Mouse (Mus musculus) spleen, adult 2 months (tissue): ENCODE results near the gene Hist1h2ap. TPM values are rescaled to one million over a fixed set of nuclear protein-coding genes. Genes with fewer than 3 reads are reported as not detected.
"Not testable (repeated sequence)": the region's sequence is repeated elsewhere in the genome, so short reads cannot be mapped to it uniquely, and the experiment has no call there.

Experiments
- DNase-seq, 2 experiments: peaks; one replicate each; pipeline versions ENCODE4 v3.0.0 to v3.0.0-alpha.2; 2012 to 2021; ENCODE audit warnings: low spot score in 2 of 2, low read depth in 1 of 2
- H3K27ac ChIP-seq: fragments of 200-500 bp; 2 replicates; pipeline ENCODE4 v1.5.1; 2012; ENCODE audit warnings: low read length, inconsistent platforms; ENCODE audit not compliant: insufficient read depth
- H3K27me3 ChIP-seq: fragments of 200-500 bp; 2 replicates; pipeline ENCODE4 v1.6.1; 2012; ENCODE audit warnings: mild to moderate bottlenecking, moderate library complexity, low read length, inconsistent platforms; ENCODE audit not compliant: control insufficient read depth, insufficient read depth
- H3K36me3 ChIP-seq: fragments of 200-500 bp; 2 replicates; pipeline ENCODE4 v1.6.1; 2012; ENCODE audit warnings: mild to moderate bottlenecking, low read length, inconsistent platforms; ENCODE audit not compliant: control insufficient read depth, insufficient read depth
- H3K4me1 ChIP-seq: fragments of 200-500 bp; 2 replicates; pipeline ENCODE4 v1.6.1; 2011; ENCODE audit warnings: inconsistent platforms; ENCODE audit not compliant: control insufficient read depth, insufficient read depth, insufficient read length
- H3K4me3 ChIP-seq: fragments of 200-500 bp; 2 replicates; pipeline ENCODE4 v1.5.1; 2011; ENCODE audit warnings: mild to moderate bottlenecking, inconsistent platforms; ENCODE audit not compliant: insufficient read depth, insufficient read length; ENCODE audit errors: extremely low read depth
- CTCF ChIP-seq: fragments of 200-500 bp; IDR thresholded peaks from 2 replicates; pipeline ENCODE4 v1.5.1; 2011; ENCODE audit warnings: mild to moderate bottlenecking, inconsistent platforms; ENCODE audit not compliant: insufficient read depth, insufficient read length, insufficient replicate concordance; ENCODE audit errors: extremely low read depth
- POLR2A ChIP-seq: fragments of 200-500 bp; IDR thresholded peaks from 2 replicates; pipeline ENCODE4 v1.6.1; 2011; ENCODE audit warnings: low read depth, low read length, inconsistent platforms
- WGBS: fragments of 180-500 bp; shearing (Covaris S2); methylation state at CpG from one replicate; pipeline ENCODE4 v1.1.7; 2018; 5-methylcytosine and 5-hydroxymethylcytosine counted together
- polyA plus RNA-seq: library from polyadenylated mRNA; depleted of rRNA; stranded (reverse); fragments of >200 nt; gene quantifications from 2 replicates; pipeline ENCODE4 v1.2.3, GENCODE M21; 2012

Hist1h2ap gene
- polyA plus RNA-seq, 1 experiment, result 366 TPM

- Histone ChIP-seq H3K4me3 (no peak overlapping the region), H3K4me1 (no peaks in the 10 kb centered on the region), H3K27ac (no peak overlapping the region), H3K36me3 (no peaks in the 10 kb centered on the region), H3K27me3 (no peaks in the 10 kb centered on the region)
- 96% methylated on average over 10 of the region's 10 CpGs for WGBS
- no peak for DNase-seq
- TF ChIP-seq CTCF (no peak), POLR2A (no peak)
Measured at GRCm38 (mm10) chr13:21830344-21830743, 3.0 kb downstream of the Hist1h2ap start.

- no peak overlapping the region for H3K4me3 ChIP-seq
- TF ChIP-seq CTCF (no peak), POLR2A (no peak)
- no peaks in the 10 kb centered on the region for H3K4me1 ChIP-seq
- H3K27ac ChIP-seq, result no peak overlapping the region
- no peaks in the 10 kb centered on the region for H3K27me3 ChIP-seq
- 91% methylated on average over 3 of the region's 3 CpGs for WGBS
- no peak for DNase-seq
- H3K36me3 ChIP-seq, result no peaks in the 10 kb centered on the region
Measured at GRCm38 (mm10) chr13:21828511-21828910, 4.8 kb downstream of the Hist1h2ap start.

GRCm38 (mm10) chr13:21820082-21820890, 13.0 kb downstream of the Hist1h2ap start:
- not testable (repeated sequence) for DNase-seq, H3K36me3 ChIP-seq, H3K4me3 ChIP-seq, H3K27me3 ChIP-seq, H3K4me1 ChIP-seq, H3K27ac ChIP-seq
- WGBS, result 78% methylated on average over 7 of the region's 16 CpGs

GRCm38 (mm10) chr13:21812092-21812491, 21.2 kb downstream of the Hist1h2ap start:
- WGBS, result 0% methylated on average over 14 of the region's 14 CpGs
- H3K27ac ChIP-seq, result peak overlapping the region; percentile 46
- not testable (repeated sequence) for H3K4me3 ChIP-seq

GRCm38 (mm10) chr13:21811539-21811938, 21.8 kb downstream of the Hist1h2ap start, which contains the start of gene Hist1h4m:
Hist1h4m (plus strand) TSS chr13:21811746.
- not testable (repeated sequence) for H3K4me3 ChIP-seq, H3K36me3 ChIP-seq, H3K4me1 ChIP-seq, H3K27me3 ChIP-seq
- WGBS, result no CpG with 5 or more reads among the region's 24 CpGs
- DNase-seq, result peak in 1 of 2 experiments; percentile 50
- H3K27ac ChIP-seq, result peak within 1 kb of the TSS; percentile 46

More at GRCm38 (mm10) chr13:21812092-21812491, 21.2 kb downstream of the Hist1h2ap start:
- H3K27me3 ChIP-seq, H3K36me3 ChIP-seq, H3K4me1 ChIP-seq, DNase-seq: not testable (repeated sequence)

- H3K4me1 ChIP-seq, H3K27me3 ChIP-seq, DNase-seq, H3K4me3 ChIP-seq, H3K36me3 ChIP-seq, H3K27ac ChIP-seq: not testable (repeated sequence)
- WGBS, result no CpG with 5 or more reads among the region's 8 CpGs
Measured at GRCm38 (mm10) chr13:21811074-21811473, 22.2 kb downstream of the Hist1h2ap start.

GRCm38 (mm10) chr13:21810073-21810472, 23.2 kb downstream of the Hist1h2ap start, which contains the start of the genes Hist1h2bq and Hist1h2ao:
Hist1h2bq (minus strand) TSS chr13:21810197.
Hist1h2ao (plus strand) TSS chr13:21810465.
- not testable (repeated sequence) for H3K36me3 ChIP-seq, H3K27ac ChIP-seq, H3K4me3 ChIP-seq, H3K27me3 ChIP-seq, H3K4me1 ChIP-seq, DNase-seq
- no CpG with 5 or more reads among the region's 23 CpGs for WGBS

- not testable (repeated sequence) for DNase-seq
- WGBS, result no CpG with 5 or more reads among the region's 4 CpGs
Measured at GRCm38 (mm10) chr13:21803058-21803457, 30.2 kb downstream of the Hist1h2ap start.

GRCm38 (mm10) chr13:21797163-21797562, 36.1 kb downstream of the Hist1h2ap start:
- not testable (repeated sequence) for H3K27me3 ChIP-seq, H3K4me1 ChIP-seq, H3K27ac ChIP-seq, H3K36me3 ChIP-seq, DNase-seq, H3K4me3 ChIP-seq

More at GRCm38 (mm10) chr13:21803058-21803457, 30.2 kb downstream of the Hist1h2ap start:
- not testable (repeated sequence) for H3K4me3 ChIP-seq, H3K27me3 ChIP-seq, H3K36me3 ChIP-seq, H3K27ac ChIP-seq, H3K4me1 ChIP-seq
